Mouse (Mus musculus) testis, adult 2 months (tissue): ENCODE data around the gene Ccnc. TPM values are rescaled to one million over a fixed set of nuclear protein-coding genes. Genes with fewer than 3 reads are reported as not detected.

Experiments used
- H3K27ac ChIP-seq: fragments of 200-500 bp; 2 replicates; pipeline ENCODE4 v1.5.1; 2012; ENCODE audit warnings: low read depth, low read length; ENCODE audit not compliant: control insufficient read depth, insufficient read depth
- H3K27me3 ChIP-seq: fragments of 200-500 bp; 2 replicates; pipeline ENCODE4 v1.6.1; 2012; ENCODE audit warnings: mild to moderate bottlenecking, low read length, moderate library complexity; ENCODE audit not compliant: control insufficient read depth, insufficient read depth
- H3K36me3 ChIP-seq: fragments of 200-500 bp; 2 replicates; pipeline ENCODE4 v1.6.1; 2012; ENCODE audit warnings: mild to moderate bottlenecking, low read length; ENCODE audit not compliant: control insufficient read depth, insufficient read depth
- H3K4me1 ChIP-seq: fragments of 200-500 bp; 2 replicates; pipeline ENCODE4 v1.6.1; 2012; ENCODE audit warnings: low read length; ENCODE audit not compliant: control insufficient read depth, insufficient read depth
- H3K4me3 ChIP-seq: fragments of 200-500 bp; 2 replicates; pipeline ENCODE4 v1.5.1; 2012; ENCODE audit warnings: low read depth, mild to moderate bottlenecking, low read length, moderate library complexity, mixed read lengths; ENCODE audit not compliant: control insufficient read depth
- CTCF ChIP-seq: fragments of 200-500 bp; IDR thresholded peaks from 2 replicates; pipeline ENCODE4 v1.5.1; 2012; ENCODE audit warnings: low read depth, mild to moderate bottlenecking, inconsistent platforms, low read length, moderate library complexity; ENCODE audit not compliant: control insufficient read depth, insufficient read depth, insufficient replicate concordance
- POLR2A ChIP-seq: fragments of 200-500 bp; IDR thresholded peaks from 2 replicates; pipeline ENCODE4 v1.6.1; 2012; ENCODE audit warnings: low read depth, mild to moderate bottlenecking, inconsistent platforms, low read length, moderate library complexity; ENCODE audit not compliant: control insufficient read depth
- polyA plus RNA-seq: library from polyadenylated mRNA; depleted of rRNA; stranded (reverse); fragments of >200 nt; gene quantifications from 2 replicates; pipeline ENCODE4 v1.2.3, GENCODE M21; 2012

Ccnc gene
- polyA plus RNA-seq, 1 experiment = 9.7 TPM

DNA sequence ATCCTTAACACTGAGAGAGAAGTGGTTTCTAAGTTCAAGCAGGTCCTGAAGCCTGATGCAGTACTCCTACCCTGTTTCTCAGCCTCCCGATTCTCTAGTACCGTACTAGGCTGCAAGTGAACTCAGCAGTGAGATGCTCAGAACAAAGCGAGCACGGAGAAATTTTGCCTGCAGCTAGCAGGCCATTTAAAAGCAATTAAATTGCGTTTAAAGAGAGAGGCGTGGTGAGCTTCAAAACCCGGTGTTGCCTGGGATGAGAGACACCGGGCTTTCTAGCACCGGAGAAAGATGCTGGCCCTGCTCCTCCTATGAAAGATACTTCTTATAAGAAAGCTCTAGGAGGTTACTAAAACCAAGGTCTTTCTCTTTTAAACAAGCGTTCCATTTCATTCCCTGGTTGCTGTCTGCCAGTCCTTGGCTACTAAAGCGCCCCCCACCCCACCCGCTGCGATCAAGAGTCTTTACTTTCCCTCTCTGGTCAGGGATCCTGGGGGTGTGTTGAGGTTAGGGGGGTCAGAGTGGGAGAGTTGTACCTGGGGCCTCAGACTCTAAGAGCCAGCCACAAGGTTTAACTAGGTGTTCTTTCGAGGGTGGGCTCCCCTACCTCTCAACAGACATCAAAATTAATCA, 43.0 kb upstream of the Ccnc start:
- Histone ChIP-seq H3K27ac (no peak overlapping the region), H3K4me3 (no peak overlapping the region), H3K27me3 (peaks cover 8% of the 10 kb centered on the region), H3K36me3 (no peaks in the 10 kb centered on the region), H3K4me1 (peaks cover 6% of the 10 kb centered on the region)
- TF ChIP-seq CTCF (no peak), POLR2A (no peak)

- Histone ChIP-seq H3K4me1 (peaks cover 5% of the 10 kb centered on the region; the same call in 1 of the 2 replicates), H3K4me3 (no peak within 1 kb of the TSS), H3K27me3 (peaks cover 9% of the 10 kb centered on the region), H3K27ac (no peak within 1 kb of the TSS), H3K36me3 (no peaks in the 10 kb centered on the region)
- TF ChIP-seq CTCF = no peak
- no peak for TF ChIP-seq POLR2A
Observed at GRCm38 (mm10) chr4:21685595-21686091, 41.9 kb upstream of the Ccnc start, which contains the start of gene Prdm13. Gene Prdm13 (minus strand): TSS chr4:21685963.

GRCm38 (mm10) chr4:21686416-21686815, 41.1 kb upstream of the Ccnc start:
- Histone ChIP-seq H3K36me3 (no peaks in the 10 kb centered on the region), H3K4me1 (peaks cover 5% of the 10 kb centered on the region; the same call in 1 of the 2 replicates), H3K4me3 (no peak overlapping the region), H3K27me3 (peaks cover 9% of the 10 kb centered on the region), H3K27ac (no peak overlapping the region)
- TF ChIP-seq POLR2A (no peak), CTCF (no peak)

GRCm38 (mm10) chr4:21686934-21687333, 40.6 kb upstream of the Ccnc start:
- H3K36me3 ChIP-seq = no peaks in the 10 kb centered on the region
- peaks cover 9% of the 10 kb centered on the region for H3K27me3 ChIP-seq
- TF ChIP-seq POLR2A (no peak), CTCF (no peak)
- H3K27ac ChIP-seq = no peak overlapping the region
- peaks cover 5% of the 10 kb centered on the region; the same call in 1 of the 2 replicates for H3K4me1 ChIP-seq
- no peak overlapping the region for H3K4me3 ChIP-seq

DNA sequence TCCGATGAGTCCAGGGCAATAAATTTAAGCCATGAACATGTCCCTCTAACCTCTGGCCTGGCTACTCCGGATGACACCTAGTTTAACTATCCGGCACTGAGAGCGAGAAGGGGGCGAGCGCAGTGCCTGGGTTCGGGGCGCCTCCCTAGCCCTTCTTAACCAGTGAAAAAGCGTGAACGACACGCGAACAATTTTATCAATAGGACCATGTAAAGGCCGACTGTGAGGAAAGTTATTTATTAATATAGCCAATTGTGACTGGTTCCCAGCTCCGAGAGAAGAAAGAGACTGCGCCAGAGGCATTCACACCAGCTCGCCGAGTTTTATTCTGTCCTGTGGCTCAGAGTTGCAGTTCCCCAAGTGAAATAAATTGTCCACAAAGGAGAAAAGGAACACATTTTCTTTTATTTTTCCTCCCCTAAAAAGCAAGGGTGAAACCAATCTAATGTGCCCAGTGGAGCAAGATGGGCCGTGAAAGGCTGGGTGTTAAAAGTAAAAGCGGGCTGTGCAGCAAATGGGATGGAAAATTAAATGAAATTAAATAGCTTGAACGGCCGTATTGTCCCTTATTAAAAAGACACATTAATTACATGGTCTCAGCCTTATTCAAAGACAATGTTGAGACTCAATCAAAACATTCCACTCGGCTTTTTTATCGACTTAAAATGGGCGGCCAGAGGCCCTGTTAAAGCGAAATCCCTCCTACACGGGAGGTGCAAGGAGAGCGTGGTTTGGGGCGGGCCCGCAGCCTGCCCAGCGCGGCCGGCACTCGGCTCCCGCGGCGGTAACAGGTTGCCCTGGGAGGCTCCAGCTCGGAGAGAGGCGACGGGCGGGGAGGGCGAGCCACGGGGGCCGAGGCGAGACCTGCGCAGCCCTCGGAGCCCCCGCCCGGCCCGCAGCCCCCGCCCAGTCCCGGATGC, 39.5 kb upstream of the Ccnc start:
- Histone ChIP-seq H3K4me1 (peaks cover 5% of the 10 kb centered on the region; the same call in 1 of the 2 replicates), H3K27ac (no peak overlapping the region)
- TF ChIP-seq CTCF (no peak), POLR2A (no peak)

DNA sequence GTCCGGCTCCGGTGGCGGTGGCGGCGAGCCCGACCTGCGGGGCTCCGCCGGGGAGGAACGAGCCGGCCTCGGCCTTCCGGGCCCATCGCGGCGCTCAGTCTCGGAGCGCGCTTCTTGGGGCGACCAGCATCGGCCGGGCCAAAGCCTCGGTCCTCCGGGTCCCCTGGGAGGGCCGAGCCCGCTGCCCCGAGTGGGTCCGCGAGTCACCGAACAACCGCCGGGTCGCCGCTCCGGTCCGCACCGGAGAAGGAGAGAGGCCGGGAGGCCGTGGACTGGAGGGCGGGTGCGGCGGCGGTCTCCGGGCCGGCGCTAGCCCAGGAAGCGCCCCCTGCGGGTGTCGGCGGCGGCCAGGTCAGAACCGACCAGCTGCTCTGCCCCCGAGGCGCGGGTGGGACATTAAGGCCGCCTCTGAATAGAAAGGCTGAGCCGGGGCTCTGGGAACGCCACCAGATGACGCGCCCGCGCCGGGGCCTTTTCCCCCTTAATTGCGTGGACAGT, 38.7 kb upstream of the Ccnc start:
- Histone ChIP-seq H3K4me1 (peaks cover 5% of the 10 kb centered on the region; the same call in 1 of the 2 replicates), H3K27ac (no peak overlapping the region), H3K27me3 (peaks cover 9% of the 10 kb centered on the region), H3K36me3 (no peaks in the 10 kb centered on the region), H3K4me3 (peak overlapping the region; percentile 68)
- TF ChIP-seq CTCF (no peak), POLR2A (no peak)

More for the DNA sequence above, 39.5 kb upstream of the Ccnc start:
- Histone ChIP-seq H3K27me3 (peaks cover 9% of the 10 kb centered on the region), H3K36me3 (no peaks in the 10 kb centered on the region), H3K4me3 (peak overlapping the region; percentile 68)
